Mouse (Mus musculus) heart, embryonic 14.5 days (tissue): ENCODE results near the gene 1700007K13Rik. TPM values are rescaled to one million over a fixed set of nuclear protein-coding genes. Genes with fewer than 3 reads are reported as not detected.
"Not testable (repeated sequence)": the region's sequence is repeated elsewhere in the genome, so short reads cannot be mapped to it uniquely, and the experiment has no call there.

Experiments used
- ATAC-seq: fragments of 200-750 bp; cut with Nextera tagmentation; 2 replicates; pipeline ENCODE4 v1.8.0; 2017; ENCODE audit warnings: low read depth, moderate TSS enrichment; ENCODE audit not compliant: insufficient number of reproducible peaks, insufficient read depth, low FRiP score
- H3K27ac ChIP-seq, 2 experiments: fragments of 200-500 bp in 1 of 2; fragments of 300-500 bp in 1 of 2; sonication (generic) in 1 of 2; replicated peaks in 1 of 2; 2 replicates each; pipeline ENCODE4 v1.5.1; 2012 to 2014; ENCODE audit warnings: low read depth in 2 of 2, low read length in 2 of 2, control low read depth in 1 of 2, mild to moderate bottlenecking in 1 of 2, mixed read lengths in 1 of 2; ENCODE audit not compliant: control insufficient read depth in 1 of 2, insufficient read depth in 1 of 2
- H3K27me3 ChIP-seq: fragments of 300-500 bp; sonication (generic); 2 replicates; pipeline ENCODE4 v1.6.1; 2014; ENCODE audit warnings: mild to moderate bottlenecking, low read length, control low read depth; ENCODE audit not compliant: control insufficient read depth, insufficient read depth
- H3K36me3 ChIP-seq: fragments of 300-500 bp; sonication (generic); 2 replicates; pipeline ENCODE4 v1.6.1; 2014; ENCODE audit warnings: mild to moderate bottlenecking, control low read depth, low read length, mixed read lengths; ENCODE audit not compliant: control insufficient read depth, insufficient read depth
- H3K4me1 ChIP-seq, 2 experiments: fragments of 200-500 bp in 1 of 2; fragments of 300-500 bp in 1 of 2; sonication (generic) in 1 of 2; 2 replicates each; pipeline ENCODE4 v1.6.1; 2012 to 2014; ENCODE audit warnings: low read length in 2 of 2, control low read depth in 1 of 2, mixed read lengths in 1 of 2; ENCODE audit not compliant: control insufficient read depth in 2 of 2, insufficient read depth in 2 of 2
- H3K4me2 ChIP-seq: fragments of 300-500 bp; sonication (generic); 2 replicates; pipeline ENCODE4 v1.6.1; 2014; ENCODE audit warnings: mild to moderate bottlenecking, low read length
- H3K4me3 ChIP-seq, 2 experiments: fragments of 200-500 bp in 1 of 2; fragments of 300-500 bp in 1 of 2; sonication (generic) in 1 of 2; 2 replicates each; pipeline ENCODE4 v1.5.1; 2012 to 2014; ENCODE audit warnings: low read length in 2 of 2, mild to moderate bottlenecking in 2 of 2, control low read depth in 1 of 2, low read depth in 1 of 2, moderate library complexity in 1 of 2; ENCODE audit not compliant: control insufficient read depth in 1 of 2, insufficient read depth in 1 of 2
- H3K9ac ChIP-seq: fragments of 300-500 bp; sonication (generic); 2 replicates; pipeline ENCODE4 v1.6.1; 2014; ENCODE audit warnings: mild to moderate bottlenecking, low read length
- H3K9me3 ChIP-seq: fragments of 300-500 bp; sonication (generic); 2 replicates; pipeline ENCODE4 v1.6.1; 2016; ENCODE audit warnings: low read length, control low read depth; ENCODE audit not compliant: control insufficient read depth
- WGBS: fragments of 180-500 bp; shearing (Covaris S2); extraction: QIAGEN DNeasy Blood & Tissue Kit; methylation state at CpG from one replicate; pipeline ENCODE4 v1.1.7; 2014; 5-methylcytosine and 5-hydroxymethylcytosine counted together
- polyA plus RNA-seq: library from polyadenylated mRNA; unstranded; fragments of >200 nt; fragmentation: Nextera tagmentation; extraction: Ambion mirVana; gene quantifications from 2 replicates; pipeline ENCODE4 v1.2.1, GENCODE M21; 2014

The 1700007K13Rik gene
- polyA plus RNA-seq, 1 experiment from 2014 or later, result not detected

DNA sequence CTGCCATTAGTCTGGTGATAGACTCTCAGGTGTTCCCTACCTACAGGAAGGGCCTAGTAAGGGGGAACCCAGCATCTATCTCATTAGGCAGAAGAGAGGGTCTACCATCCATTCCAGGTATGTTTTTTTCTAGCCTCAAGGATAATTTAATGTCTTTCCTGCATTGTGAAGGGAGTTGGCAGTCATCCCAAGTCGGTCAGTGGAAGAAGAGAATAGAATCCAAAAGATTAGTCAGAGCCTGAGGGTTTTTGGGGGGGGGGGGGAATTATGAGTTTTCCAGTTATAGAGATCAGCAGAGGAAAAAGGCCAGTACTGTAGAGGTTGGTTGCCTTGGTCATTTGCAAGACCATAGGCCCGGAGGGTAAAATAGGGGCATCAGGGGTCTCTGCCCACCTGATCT, 28.4 kb upstream of the 1700007K13Rik start:
- WGBS, result 74% methylated on average over 2 of the region's 2 CpGs

DNA sequence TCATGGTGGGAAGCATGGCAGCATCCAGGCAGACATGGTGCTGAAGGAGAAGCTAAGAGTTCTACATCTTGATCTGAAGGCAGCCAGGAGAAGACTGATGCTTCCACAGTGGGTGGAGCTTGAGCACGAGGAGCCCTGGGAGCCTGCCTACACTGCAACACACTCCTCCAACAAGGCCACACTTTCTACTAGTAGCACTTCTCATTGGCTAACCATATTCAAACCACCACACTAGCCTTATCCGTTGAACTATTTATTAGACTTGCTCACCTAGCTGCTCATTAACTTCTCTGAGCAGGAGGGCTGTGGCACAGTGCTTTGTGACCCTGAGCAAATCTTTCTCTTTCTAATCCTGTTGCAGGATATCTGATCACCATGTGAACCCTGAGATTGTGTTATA, 17.7 kb upstream of the 1700007K13Rik start:
- Histone ChIP-seq H3K27me3 (no peaks in the 10 kb centered on the region), H3K4me3 (no peak overlapping the region), H3K9ac (no peak overlapping the region), H3K27ac (no peak overlapping the region), H3K9me3 (no peaks in the 10 kb centered on the region), H3K4me1 (no peaks in the 10 kb centered on the region), H3K36me3 (no peaks in the 10 kb centered on the region), H3K4me2 (no peak overlapping the region)
- whole genome bisulfite sequencing, result 60% methylated on average over 2 of the region's 2 CpGs
- ATAC-seq, result no peak

More for the DNA sequence above, 28.4 kb upstream of the 1700007K13Rik start:
- no peak overlapping the region for H3K4me2 ChIP-seq
- no peak for ATAC-seq
- H3K9me3 ChIP-seq, result no peaks in the 10 kb centered on the region
- no peaks in the 10 kb centered on the region for H3K36me3 ChIP-seq
- H3K4me3 ChIP-seq, result no peak overlapping the region
- no peaks in the 10 kb centered on the region for H3K27me3 ChIP-seq
- H3K27ac ChIP-seq, result no peak overlapping the region
- no peak overlapping the region for H3K9ac ChIP-seq
- no peaks in the 10 kb centered on the region for H3K4me1 ChIP-seq

DNA sequence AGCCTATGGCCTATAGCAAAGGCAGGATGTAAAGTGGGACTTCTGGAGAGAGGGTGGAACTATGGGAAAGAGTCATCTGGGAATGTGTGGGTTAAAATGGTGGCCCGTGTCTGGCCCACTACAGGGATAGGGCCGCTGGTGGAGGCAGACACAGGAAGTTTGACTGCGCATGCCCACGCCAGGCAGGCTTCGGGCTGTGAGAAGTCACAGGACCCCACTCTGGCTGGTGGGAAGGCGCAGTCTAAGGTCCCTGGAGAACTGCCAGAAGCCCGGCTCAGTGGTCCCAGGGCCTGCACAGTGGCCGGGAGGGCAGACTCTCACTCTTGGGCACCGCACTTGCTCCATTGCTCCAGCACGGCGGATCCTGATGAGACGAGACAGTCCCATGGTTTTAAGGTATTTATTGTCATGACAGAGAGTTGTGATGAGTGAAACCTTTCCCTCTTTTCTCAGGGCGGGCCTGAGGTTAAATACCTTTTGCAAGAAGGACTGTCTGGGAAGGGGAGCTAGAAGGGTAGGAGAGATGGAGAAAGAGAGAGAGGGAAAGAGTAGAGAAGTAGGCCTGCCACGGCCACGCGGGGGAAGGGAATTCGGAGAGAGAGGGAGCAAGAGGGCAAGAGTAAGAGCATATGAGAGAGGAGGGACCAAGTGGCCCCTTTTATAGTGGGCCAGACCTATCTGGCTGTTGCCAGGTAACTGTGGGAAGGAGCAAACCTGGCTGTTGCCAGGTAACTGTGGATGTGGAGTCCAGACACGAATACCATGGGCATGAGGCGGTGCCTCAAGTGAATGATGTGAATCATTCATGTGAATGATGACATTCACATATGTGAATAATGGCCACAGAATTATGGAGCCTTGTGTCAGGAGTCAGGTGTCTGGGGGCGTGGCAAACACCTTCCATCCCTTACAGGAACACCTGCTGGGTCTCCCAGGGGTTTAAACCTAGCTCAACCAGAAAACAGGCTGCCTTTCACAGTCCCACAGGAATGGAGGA, 13.4 kb upstream of the 1700007K13Rik start:
- no peak for ATAC-seq
- H3K4me1 ChIP-seq, result no peaks in the 10 kb centered on the region
- no peaks in the 10 kb centered on the region for H3K9me3 ChIP-seq
- H3K9ac ChIP-seq, result no peak overlapping the region
- H3K4me3 ChIP-seq, result peak overlapping the region in 1 of 2 experiments; percentile 15; a peak in 1 of 4 replicates
- no peaks in the 10 kb centered on the region for H3K27me3 ChIP-seq
- H3K4me2 ChIP-seq, result no peak overlapping the region
- H3K36me3 ChIP-seq, result no peaks in the 10 kb centered on the region
- WGBS, result 69% methylated on average over 20 of the region's 20 CpGs
- H3K27ac ChIP-seq, result no peak overlapping the region

DNA sequence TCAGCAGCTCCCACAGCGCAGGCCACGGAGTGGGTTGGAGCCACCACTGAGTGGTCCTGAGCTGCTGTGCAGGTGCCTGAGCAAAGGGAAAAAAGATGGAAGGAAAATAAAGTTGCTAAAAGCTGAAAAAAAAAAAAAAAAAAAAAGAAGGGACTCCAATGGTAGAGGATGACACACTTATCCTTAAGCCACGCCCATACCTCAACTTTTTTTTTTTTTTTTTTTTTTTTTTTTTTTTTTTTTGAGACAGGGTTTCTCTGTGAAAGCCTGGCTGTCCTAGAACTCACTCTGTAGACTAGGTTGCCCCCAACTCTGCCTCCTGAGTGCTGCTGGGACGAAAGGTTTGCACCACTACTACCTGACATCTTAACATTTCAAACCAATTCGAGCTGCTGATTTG, 11.9 kb upstream of the 1700007K13Rik start:
- not testable (repeated sequence) for H3K27ac ChIP-seq, H3K9me3 ChIP-seq, H3K36me3 ChIP-seq, ATAC-seq, H3K27me3 ChIP-seq, H3K9ac ChIP-seq, H3K4me2 ChIP-seq, H3K4me1 ChIP-seq, H3K4me3 ChIP-seq
- WGBS, result 86% methylated on average over 5 of the region's 5 CpGs

DNA sequence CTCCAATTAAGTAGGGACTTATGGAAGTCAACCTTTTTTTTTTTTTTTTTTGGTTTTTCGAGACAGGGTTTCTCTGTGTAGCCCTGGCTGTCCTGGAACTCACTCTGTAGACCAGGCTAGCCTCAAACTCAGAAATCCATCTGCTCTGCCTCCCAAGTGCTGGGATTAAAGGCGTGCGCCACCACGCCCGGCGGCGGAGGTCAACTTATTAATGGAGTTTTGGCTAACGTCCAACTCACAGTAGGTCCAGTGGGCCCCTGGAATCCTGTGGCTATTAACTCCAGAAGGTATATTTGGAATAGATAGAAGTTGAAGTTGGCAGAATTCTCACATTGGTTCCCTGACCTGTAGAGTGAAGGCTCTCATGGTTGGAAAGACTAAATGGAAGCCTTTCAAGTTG, 5.9 kb upstream of the 1700007K13Rik start:
- not testable (repeated sequence) for H3K27me3 ChIP-seq, H3K9me3 ChIP-seq, ATAC-seq, H3K4me1 ChIP-seq, H3K4me2 ChIP-seq, H3K27ac ChIP-seq, H3K9ac ChIP-seq, H3K4me3 ChIP-seq
- 92% methylated on average over 7 of the region's 8 CpGs for WGBS
- H3K36me3 ChIP-seq, result peaks cover 28% of the 10 kb centered on the region

DNA sequence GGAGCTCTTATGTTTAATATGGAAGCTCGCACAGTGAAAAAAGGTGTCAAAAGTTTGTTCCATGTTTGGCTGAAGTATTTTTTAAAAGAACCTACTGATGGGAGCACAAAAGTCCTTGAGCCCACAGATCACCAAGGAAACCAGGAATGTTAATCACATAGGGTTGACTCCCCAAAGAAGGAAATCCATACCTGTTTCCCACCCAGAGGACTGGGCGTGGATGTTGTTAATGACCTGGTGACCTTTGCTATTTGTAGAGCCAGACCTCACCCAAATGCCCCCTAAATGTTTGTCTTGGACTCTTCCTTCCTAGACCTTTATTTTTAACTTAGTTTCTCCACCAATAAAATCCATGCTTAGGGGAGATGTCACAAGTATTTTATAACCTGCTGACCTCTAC, 4.5 kb upstream of the 1700007K13Rik start:
- Histone ChIP-seq H3K4me1 (peaks cover 8 to 13% of the 10 kb centered on the region in 2 experiments), H3K4me3 (no peak overlapping the region), H3K27ac (no peak overlapping the region), H3K36me3 (peaks cover 28% of the 10 kb centered on the region), H3K9me3 (peaks cover 6% of the 10 kb centered on the region; the same call in 1 of the 2 replicates), H3K27me3 (peaks cover 3% of the 10 kb centered on the region), H3K4me2 (no peak overlapping the region), H3K9ac (no peak overlapping the region)
- ATAC-seq, result no peak
- 93% methylated on average over 2 of the region's 2 CpGs for WGBS

DNA sequence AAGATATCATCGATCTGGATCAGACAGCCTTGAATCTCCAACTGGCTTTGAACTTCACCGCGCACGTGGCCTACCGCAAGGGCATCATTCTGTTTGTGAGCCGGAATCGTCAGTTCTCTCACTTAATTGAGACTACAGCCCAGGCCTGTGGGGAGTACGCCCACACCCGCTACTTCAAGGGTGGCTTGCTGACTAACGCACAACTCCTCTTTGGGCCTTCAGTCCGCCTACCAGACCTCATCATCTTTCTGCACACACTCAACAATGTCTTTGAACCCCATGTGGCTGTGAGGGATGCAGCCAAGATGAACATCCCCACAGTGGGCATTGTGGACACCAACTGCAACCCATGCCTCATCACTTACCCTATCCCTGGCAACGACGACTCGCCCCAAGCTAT, 3.3 kb upstream of the 1700007K13Rik start:
- WGBS, result 96% methylated on average over 14 of the region's 14 CpGs
- H3K4me3 ChIP-seq, result no peak overlapping the region
- peaks cover 28% of the 10 kb centered on the region for H3K36me3 ChIP-seq

More for the DNA sequence above, 3.3 kb upstream of the 1700007K13Rik start:
- H3K9ac ChIP-seq, result no peak overlapping the region
- peaks cover 6% of the 10 kb centered on the region; the same call in 1 of the 2 replicates for H3K9me3 ChIP-seq
- ATAC-seq, result no peak
- H3K4me2 ChIP-seq, result no peak overlapping the region
- H3K27me3 ChIP-seq, result peaks cover 14% of the 10 kb centered on the region
- H3K27ac ChIP-seq, result no peak overlapping the region
- peaks cover 8 to 13% of the 10 kb centered on the region in 2 experiments for H3K4me1 ChIP-seq
